Mouse (Mus musculus): Measurements from ENCODE around the gene Man1c1. TPM values are rescaled to one million over a fixed set of nuclear protein-coding genes. Genes with fewer than 3 reads are reported as not detected.

Man1c1 gene
- polyA plus RNA-seq, 1 experiment from 2014 or later: 2.3 TPM

DNA sequence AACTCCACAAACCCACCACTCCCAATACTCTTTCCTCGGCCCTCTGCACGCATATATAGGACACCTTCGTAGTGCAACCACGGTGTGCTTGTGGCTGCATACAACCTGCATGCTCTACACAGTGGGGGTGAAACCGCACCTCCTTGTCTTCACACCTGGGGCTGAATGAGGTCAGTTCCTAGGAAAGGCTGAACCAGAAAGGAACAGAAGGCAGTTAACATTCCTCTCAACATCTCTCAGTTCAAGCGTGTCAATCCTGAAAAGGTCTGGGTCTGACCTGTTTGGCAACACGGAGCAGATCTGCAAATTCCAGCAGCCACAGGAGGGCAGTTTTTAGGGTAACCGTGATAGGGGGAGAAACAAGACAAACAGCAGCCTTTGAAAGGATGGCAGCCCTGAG is 21.7 kb downstream of the Man1c1 start:
- DNase-seq (ENCODE audit: extremely low spot score, low spot score): no peak
- Histone ChIP-seq H3K4me3 (no peak overlapping the region), H3K9me3 (peaks cover 22% of the 10 kb centered on the region; the same call in 1 of the 2 replicates), H3K4me1 (peaks cover 38% of the 10 kb centered on the region), H3K27me3 (ENCODE audit: poor library complexity, severe bottlenecking) (no peaks in the 10 kb centered on the region; the same call in 1 of the 2 replicates), H3K27ac (no peak overlapping the region), H3K36me3 (replicated peaks) (peaks cover 12% of the 10 kb centered on the region)
- 82% methylated on average over 8 of the region's 8 CpGs for WGBS

DNA sequence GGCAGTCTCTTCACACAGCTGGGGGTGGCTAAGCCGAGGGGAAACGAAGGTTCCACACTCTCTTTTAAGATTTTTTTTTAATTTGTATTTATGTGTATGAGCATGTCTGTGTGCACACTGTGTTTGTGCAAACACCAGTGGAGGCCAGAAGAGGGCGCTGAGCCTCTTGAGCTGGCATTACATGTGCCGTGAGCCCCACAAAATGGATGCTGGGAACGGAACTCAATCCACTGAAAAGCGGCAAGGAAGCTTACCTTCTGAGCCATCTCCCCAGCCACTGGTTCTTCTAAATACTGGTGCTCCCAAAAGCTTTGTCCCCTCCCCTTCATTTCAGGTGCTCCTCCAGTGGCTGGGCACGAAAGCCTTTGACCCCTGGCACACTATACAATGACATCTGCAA is 22.3 kb downstream of the Man1c1 start:
- Histone ChIP-seq H3K4me1 (peaks cover 44% of the 10 kb centered on the region), H3K9me3 (peaks cover 22% of the 10 kb centered on the region; the same call in 1 of the 2 replicates), H3K27me3 (ENCODE audit: poor library complexity, severe bottlenecking) (no peaks in the 10 kb centered on the region; the same call in 1 of the 2 replicates), H3K36me3 (replicated peaks) (peaks cover 12% of the 10 kb centered on the region), H3K27ac (no peak overlapping the region), H3K4me3 (no peak overlapping the region)
- WGBS: 86% methylated on average over 7 of the region's 7 CpGs
- no peak for DNase-seq (ENCODE audit: extremely low spot score, low spot score)

DNA sequence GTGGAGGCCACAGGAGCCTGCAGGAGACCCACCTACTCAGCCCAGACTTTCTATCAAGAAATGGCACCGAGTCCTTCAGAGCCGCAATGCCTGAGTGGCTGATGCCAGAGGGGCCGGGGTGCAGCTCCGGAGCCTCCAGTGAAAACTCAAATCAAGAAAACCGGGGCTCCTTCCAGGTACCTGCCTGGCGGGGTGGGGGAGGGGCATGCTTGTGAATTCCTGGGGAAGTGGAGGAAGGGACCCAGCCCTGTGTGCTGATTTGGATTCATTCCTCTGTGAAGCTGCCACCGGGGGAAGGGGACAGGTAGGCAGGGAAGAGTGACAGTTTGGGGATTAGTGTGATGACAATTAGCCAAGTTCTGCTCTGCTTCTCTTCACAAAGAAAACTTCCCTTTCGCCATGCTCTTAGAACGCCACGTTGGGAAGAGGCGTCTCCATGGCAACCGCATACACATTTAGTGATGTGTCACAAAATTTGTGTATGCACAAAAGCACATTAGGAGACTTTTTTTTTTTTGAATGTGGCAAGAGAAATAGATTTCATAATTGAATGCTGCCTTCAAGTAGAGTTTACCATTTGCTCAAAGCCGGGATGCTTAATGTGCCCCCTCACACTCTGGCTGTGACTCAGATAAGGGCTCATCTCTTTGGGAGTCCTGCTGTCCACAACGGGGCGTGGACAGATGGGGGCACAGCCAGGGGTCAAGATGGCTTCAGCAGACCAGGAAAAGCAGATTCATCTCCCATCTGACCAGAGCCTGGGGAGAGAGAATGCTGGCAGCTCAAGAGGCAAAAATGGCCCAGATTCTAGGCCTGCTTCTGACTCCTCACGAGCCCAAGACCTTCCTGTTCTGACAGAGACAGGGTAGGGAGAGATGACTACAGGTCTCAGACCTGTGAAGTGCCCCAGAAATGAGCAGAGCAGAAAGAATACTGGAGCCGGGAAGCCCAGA is 26.3 kb downstream of the Man1c1 start:
- Histone ChIP-seq H3K36me3 (replicated peaks) (no peaks in the 10 kb centered on the region), H3K9me3 (no peaks in the 10 kb centered on the region), H3K4me1 (peaks cover 53% of the 10 kb centered on the region), H3K27ac (peak overlapping the region; percentile 53; the same call in 1 of the 2 replicates), H3K27me3 (ENCODE audit: poor library complexity, severe bottlenecking) (no peaks in the 10 kb centered on the region; the same call in 1 of the 2 replicates), H3K4me3 (no peak overlapping the region)
- no peak for DNase-seq (ENCODE audit: extremely low spot score, low spot score)
- 42% methylated on average over 17 of the region's 17 CpGs for WGBS

DNA sequence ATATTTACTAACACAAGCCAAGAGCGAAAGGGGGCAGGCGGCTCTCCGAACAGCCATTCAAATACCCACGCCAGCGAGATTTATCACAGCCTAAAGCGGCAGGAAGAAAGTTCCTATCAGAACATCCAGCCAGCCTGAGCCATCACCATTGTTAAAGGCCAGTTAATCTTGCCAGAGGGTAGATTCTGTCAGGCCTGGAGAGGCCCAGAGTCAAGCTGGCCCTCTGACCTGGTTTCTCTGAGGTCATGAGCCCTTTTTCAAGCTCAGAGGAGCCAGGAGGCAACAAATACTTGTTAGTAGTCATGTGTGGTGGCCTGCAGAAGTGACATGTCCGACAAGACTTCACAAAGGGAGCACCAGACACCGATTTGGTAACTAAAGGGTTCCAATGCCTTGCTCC is 28.3 kb downstream of the Man1c1 start:
- no peak for DNase-seq (ENCODE audit: extremely low spot score, low spot score)
- H3K4me1 ChIP-seq: peaks cover 58% of the 10 kb centered on the region
- H3K9me3 ChIP-seq: no peaks in the 10 kb centered on the region
- no peaks in the 10 kb centered on the region for H3K36me3 ChIP-seq (replicated peaks)
- H3K27ac ChIP-seq: peak overlapping the region; percentile 62
- H3K27me3 ChIP-seq (ENCODE audit: poor library complexity, severe bottlenecking): no peaks in the 10 kb centered on the region; the same call in 1 of the 2 replicates
- H3K4me3 ChIP-seq: no peak overlapping the region
- 26% methylated on average over 8 of the region's 8 CpGs for WGBS

DNA sequence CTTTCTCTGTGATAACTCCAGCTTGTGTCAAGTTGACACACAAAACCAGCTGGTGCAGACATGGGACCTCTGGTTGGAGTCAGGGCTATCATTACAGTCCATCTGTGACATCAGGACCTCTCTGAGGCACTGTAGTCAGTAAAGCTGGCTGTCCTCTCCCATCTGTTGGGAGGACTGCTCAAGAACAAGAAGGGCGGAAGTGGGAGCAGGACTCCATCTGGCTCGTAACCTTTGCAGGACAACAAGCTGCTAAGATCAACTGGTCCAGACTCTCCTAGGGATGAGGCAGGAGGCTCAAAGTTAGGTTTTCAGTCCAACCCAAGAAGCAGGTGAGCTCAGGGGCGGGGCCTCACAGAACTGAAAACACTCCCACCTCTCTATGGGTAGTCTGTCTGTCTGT is 29.1 kb downstream of the Man1c1 start:
- Histone ChIP-seq H3K9me3 (no peaks in the 10 kb centered on the region), H3K27me3 (ENCODE audit: poor library complexity, severe bottlenecking) (no peaks in the 10 kb centered on the region; the same call in 1 of the 2 replicates), H3K27ac (peak overlapping the region; percentile 62; the same call in 1 of the 2 replicates), H3K36me3 (replicated peaks) (no peaks in the 10 kb centered on the region), H3K4me3 (no peak overlapping the region), H3K4me1 (peaks cover 63% of the 10 kb centered on the region)
- WGBS: 81% methylated on average over 3 of the region's 3 CpGs
- no peak for DNase-seq (ENCODE audit: extremely low spot score, low spot score)

DNA sequence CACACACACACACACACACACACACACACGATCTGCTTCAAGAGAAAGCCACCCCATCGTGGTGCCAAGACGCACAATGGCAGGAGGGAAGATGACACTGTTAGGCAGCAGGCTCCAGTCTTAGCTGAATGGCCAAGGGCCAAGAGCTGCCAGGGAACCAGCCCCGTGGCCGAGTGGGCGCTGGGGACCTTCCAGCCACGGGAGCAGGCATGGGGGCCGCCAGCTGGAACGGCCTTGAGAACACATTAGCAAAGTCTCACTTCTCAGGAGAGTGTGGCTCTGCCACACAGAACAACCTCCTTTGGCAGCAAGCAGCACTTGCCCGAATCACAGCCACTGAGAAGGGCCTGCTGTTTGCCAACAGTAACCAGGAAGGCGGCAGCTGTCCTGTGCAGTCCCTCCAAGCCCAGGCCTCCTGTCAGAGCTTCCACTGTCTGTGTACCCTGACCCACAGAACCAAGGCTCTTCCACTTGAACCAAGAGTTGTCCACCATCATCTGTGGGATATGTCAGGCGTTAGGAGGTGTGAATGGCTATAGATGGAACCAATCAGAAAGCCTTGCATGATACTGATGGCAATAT is 30.1 kb downstream of the Man1c1 start:
- WGBS: 94% methylated on average over 12 of the region's 12 CpGs
- no peak for DNase-seq (ENCODE audit: extremely low spot score, low spot score)
- Histone ChIP-seq H3K4me1 (peaks cover 73% of the 10 kb centered on the region), H3K4me3 (no peak overlapping the region), H3K27me3 (ENCODE audit: poor library complexity, severe bottlenecking) (no peaks in the 10 kb centered on the region), H3K36me3 (replicated peaks) (no peaks in the 10 kb centered on the region), H3K27ac (no peak overlapping the region), H3K9me3 (no peaks in the 10 kb centered on the region)

DNA sequence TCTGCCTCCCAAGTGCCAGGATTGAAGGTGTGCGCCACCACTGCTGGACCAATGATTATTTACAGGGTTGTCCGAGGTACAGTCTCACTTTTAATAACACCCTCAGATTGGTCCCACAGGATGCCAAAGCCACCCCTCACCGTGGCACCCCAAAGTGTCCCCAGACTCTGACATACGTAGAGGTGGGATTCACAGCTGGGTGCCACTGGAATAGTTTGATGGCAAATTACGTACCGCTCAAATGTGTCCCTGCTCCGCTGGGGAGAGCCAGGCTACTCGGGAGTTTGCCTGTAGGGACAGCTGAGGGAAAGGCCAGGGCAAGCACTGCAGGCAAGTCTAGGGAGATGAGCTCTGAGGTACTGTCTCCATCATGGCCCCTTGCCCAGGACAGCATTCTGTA is 30.9 kb downstream of the Man1c1 start:
- H3K4me3 ChIP-seq: no peak overlapping the region
- no peaks in the 10 kb centered on the region for H3K36me3 ChIP-seq (replicated peaks)
- H3K4me1 ChIP-seq: peaks cover 74% of the 10 kb centered on the region
- WGBS: 92% methylated on average over 8 of the region's 8 CpGs
- H3K9me3 ChIP-seq: no peaks in the 10 kb centered on the region
- H3K27me3 ChIP-seq (ENCODE audit: poor library complexity, severe bottlenecking): no peaks in the 10 kb centered on the region
- no peak for DNase-seq (ENCODE audit: extremely low spot score, low spot score)
- no peak overlapping the region for H3K27ac ChIP-seq

DNA sequence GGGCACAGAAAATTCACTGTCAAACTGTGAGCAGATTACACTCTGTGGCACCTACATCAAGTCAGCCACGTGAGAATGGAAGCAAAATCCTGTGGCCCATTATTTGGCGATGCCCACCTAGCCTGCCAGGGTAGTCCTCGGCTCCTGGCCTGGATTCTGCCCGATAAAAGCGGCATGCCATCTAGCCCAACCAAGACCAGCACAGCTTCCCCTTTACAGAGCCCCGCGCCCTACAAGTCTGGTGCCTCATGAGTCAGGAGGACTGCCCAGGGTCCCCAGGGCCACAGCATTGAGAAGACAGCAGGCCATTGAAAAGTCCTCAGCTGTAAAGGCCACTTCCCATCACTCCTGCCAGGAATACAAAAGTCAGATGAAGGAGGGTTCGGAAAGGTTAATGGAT is 31.8 kb downstream of the Man1c1 start:
- 92% methylated on average over 8 of the region's 8 CpGs for WGBS
- H3K27ac ChIP-seq: no peak overlapping the region
- DNase-seq (ENCODE audit: extremely low spot score, low spot score): no peak

DNA sequence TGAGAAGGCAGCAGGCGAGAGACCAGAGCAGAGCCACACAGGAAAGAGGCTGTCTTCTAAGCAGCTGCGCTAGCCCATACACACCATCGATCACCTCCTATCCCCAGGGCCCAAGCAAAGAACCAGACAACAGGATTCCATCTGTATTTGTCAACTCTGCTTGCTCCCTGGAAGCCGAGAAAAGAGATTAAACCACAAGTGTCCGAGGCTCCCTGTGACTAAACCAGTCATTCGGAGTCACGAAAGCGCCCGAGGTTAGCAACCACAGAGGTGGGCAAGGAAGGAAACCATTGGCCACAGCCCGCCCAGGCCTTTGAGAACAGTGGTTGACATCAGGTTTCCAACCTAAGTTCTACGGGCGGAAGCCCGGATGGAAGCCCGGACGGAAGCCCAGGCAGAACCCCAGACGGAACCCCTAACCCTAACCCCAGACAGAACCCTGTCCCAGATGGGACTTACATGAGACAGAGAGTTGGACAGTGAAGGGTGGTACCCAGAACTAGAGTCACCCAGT is 32.4 kb downstream of the Man1c1 start:
- WGBS: 89% methylated on average over 16 of the region's 16 CpGs

More for the DNA sequence above, 31.8 kb downstream of the Man1c1 start:
- H3K4me3 ChIP-seq: no peak overlapping the region
- H3K36me3 ChIP-seq (replicated peaks): no peaks in the 10 kb centered on the region
- peaks cover 67% of the 10 kb centered on the region for H3K4me1 ChIP-seq
- no peaks in the 10 kb centered on the region for H3K27me3 ChIP-seq (ENCODE audit: poor library complexity, severe bottlenecking)
- no peaks in the 10 kb centered on the region for H3K9me3 ChIP-seq

DNA sequence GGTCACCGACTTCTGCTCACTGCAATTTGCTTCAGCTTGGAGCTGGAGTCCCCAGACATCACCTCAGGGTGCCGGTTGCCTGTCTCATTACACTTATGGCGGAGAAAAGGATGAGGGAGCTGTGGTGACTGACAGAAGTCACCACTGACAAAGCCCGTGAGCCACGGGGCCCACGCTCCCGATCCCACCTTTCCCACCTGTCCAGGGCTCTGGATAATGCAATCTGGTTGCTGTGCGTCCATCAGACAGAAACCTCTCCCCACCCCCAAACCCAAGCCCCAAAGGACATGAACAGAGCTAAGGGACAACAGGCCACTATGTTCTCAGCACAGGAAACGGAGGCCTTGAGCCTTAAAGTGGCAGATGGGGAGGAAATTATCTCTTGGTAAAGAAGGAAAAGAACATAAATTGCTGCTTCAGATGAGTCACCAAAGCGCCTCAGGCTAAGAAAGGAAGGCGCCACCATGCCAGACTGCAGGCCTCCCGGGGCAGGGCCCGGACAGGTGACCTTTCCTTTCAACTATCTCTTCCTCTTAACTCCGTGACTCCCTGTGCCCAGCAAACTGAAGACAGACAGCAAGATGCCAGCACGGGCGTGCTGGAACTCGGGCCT is 34.2 kb downstream of the Man1c1 start:
- no peaks in the 10 kb centered on the region for H3K36me3 ChIP-seq (replicated peaks)
- no peak overlapping the region for H3K4me3 ChIP-seq
- H3K27me3 ChIP-seq (ENCODE audit: poor library complexity, severe bottlenecking): no peaks in the 10 kb centered on the region
- peaks cover 43% of the 10 kb centered on the region for H3K4me1 ChIP-seq
- no peaks in the 10 kb centered on the region for H3K9me3 ChIP-seq
- H3K27ac ChIP-seq: peak overlapping the region; percentile 56
- DNase-seq (ENCODE audit: extremely low spot score, low spot score): no peak
- WGBS: 73% methylated on average over 17 of the region's 17 CpGs

More for the DNA sequence above, 32.4 kb downstream of the Man1c1 start:
- Histone ChIP-seq H3K9me3 (no peaks in the 10 kb centered on the region), H3K4me3 (no peak overlapping the region), H3K36me3 (replicated peaks) (no peaks in the 10 kb centered on the region), H3K27me3 (ENCODE audit: poor library complexity, severe bottlenecking) (no peaks in the 10 kb centered on the region), H3K27ac (no peak overlapping the region), H3K4me1 (peaks cover 61% of the 10 kb centered on the region)
- no peak for DNase-seq (ENCODE audit: extremely low spot score, low spot score)

DNA sequence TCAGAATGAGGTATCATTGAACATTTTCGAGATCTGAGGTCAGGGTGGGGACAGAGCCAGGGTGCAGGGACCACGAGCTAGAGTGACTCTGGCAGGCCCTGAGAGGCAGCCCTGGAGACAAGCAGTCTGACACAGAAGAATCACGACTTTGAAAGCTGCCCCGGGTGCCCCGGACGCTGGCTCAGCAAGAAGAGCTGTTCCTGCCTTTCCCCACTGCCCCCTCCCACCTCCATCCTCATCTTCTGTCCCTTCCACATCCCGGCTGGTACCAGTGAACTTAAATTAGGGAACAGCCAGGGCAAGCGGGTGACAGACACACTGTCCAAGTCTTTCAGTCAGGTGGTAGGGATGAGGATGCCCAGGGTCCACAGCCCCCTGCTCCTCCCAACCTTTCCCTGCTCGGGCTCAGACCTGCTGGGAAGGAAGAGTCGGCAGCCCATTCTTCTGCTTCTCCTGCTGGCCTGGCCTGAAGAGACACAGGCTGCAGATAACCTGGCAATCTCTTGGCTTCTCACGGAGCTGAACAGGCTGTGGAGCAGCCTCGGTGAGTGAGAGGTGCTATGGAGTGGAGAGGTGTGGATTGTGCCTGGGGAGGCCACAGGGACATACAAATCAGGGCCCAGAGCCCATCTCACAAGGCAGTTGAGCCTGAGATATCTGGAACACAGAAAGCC is 35.6 kb downstream of the Man1c1 start:
- Histone ChIP-seq H3K4me3 (no peak overlapping the region), H3K4me1 (peaks cover 37% of the 10 kb centered on the region), H3K36me3 (replicated peaks) (no peaks in the 10 kb centered on the region), H3K27ac (peak overlapping the region; percentile 44; the same call in 1 of the 2 replicates), H3K9me3 (no peaks in the 10 kb centered on the region), H3K27me3 (ENCODE audit: poor library complexity, severe bottlenecking) (no peaks in the 10 kb centered on the region)
- 73% methylated on average over 12 of the region's 12 CpGs for WGBS
- no peak for DNase-seq (ENCODE audit: extremely low spot score, low spot score)

DNA sequence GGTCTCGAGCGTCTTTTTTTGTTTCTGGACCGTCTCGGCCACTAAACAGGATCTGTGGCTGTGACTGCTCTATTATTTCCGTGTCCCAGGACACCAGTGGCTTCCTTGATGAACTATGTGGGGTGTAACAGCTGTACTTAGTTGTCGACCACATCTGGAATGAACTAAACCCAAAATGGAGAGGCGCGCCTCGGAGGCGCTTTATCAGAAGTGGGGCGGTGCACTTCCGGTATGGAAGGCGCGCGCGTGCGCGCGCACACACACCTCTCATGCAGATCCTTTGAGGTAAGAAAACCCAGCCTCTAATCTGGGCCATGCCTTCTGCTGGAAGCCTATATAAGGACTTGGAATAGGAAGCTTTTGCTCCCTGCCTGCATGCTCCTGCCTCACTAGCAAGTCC is 37.7 kb downstream of the Man1c1 start:
- Histone ChIP-seq H3K27me3 (ENCODE audit: poor library complexity, severe bottlenecking) (peaks cover 12% of the 10 kb centered on the region), H3K4me3 (no peak overlapping the region), H3K36me3 (replicated peaks) (no peaks in the 10 kb centered on the region), H3K4me1 (peaks cover 46% of the 10 kb centered on the region), H3K27ac (no peak overlapping the region), H3K9me3 (no peaks in the 10 kb centered on the region)
- WGBS: 91% methylated on average over 19 of the region's 19 CpGs
- no peak for DNase-seq (ENCODE audit: extremely low spot score, low spot score)

Data from forebrain, embryonic 10.5 days (tissue).